Mouse (Mus musculus): ENCODE measurements around the gene Ogfrl1. TPM values are rescaled to one million over a fixed set of nuclear protein-coding genes. Genes with fewer than 3 reads are reported as not detected.

Gene Ogfrl1
- polyA plus RNA-seq, 1 experiment: 10.1 TPM

DNA sequence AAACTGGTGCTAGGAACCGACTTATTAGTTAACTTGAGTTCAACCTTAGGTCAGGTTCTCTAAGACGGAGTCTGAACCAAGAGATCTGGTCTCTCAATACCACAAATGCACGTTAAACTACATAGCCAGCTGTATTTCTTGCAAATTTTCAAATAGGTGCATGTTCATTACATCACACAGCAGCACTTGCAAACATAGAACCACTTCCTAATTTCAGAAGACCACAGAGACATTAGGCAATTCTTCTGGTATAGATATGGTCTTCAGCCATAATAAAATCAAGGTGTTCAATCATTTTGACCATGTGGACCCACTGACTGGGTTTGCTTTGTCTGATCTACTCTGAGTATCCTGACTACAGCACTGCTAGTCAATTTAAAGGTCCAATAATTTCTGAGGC, 51.9 kb downstream of the Ogfrl1 start:
- no peaks in the 10 kb centered on the region for H3K9me3 ChIP-seq (replicated peaks; ENCODE audit: control insufficient read depth, insufficient read depth, low read length, poor library complexity, severe bottlenecking)
- TF ChIP-seq CTCF (IDR thresholded peaks at IDR 0.05; ENCODE audit: low read depth, low read length) (no peak), POLR2A (IDR thresholded peaks at IDR 0.05; ENCODE audit: insufficient read depth, low read length) (no peak), EP300 (IDR thresholded peaks at IDR 0.05; ENCODE audit: insufficient read depth, low read depth, low read length) (no peak)
- H3K4me3 ChIP-seq (ENCODE audit: low read depth, low read length): no peak overlapping the region
- H3K36me3 ChIP-seq (ENCODE audit: control insufficient read depth, insufficient read depth, low read length, poor library complexity, severe bottlenecking): no peaks in the 10 kb centered on the region
- no peak overlapping the region for H3K27ac ChIP-seq (ENCODE audit: insufficient read depth, low read length)
- no peak overlapping the region for H3K9ac ChIP-seq (ENCODE audit: low read depth, poor library complexity, severe bottlenecking)
- H3K27me3 ChIP-seq (ENCODE audit: control insufficient read depth, insufficient read depth, low read length, poor library complexity, severe bottlenecking): no peaks in the 10 kb centered on the region
- H3K4me1 ChIP-seq (ENCODE audit: control insufficient read depth, insufficient read depth, low read length): no peaks in the 10 kb centered on the region

DNA sequence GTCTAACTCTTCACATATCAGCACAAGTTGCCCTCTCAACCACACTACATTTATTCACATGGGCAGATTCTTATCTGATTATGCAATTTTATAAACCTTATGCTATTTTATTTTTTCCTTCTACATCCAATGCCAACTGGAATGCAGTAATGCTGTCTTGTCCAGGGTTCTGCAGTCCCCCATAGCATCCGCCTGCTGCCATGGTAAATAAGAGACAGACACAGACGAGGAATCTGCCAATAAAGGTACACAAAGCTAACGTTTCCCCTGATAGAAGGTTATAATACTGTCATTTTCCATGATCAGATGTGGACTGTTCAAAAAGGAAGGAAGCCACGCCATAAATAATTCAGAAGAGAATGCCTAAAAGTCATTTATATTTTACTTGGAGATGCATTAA, 54.7 kb downstream of the Ogfrl1 start:
- H3K9ac ChIP-seq (ENCODE audit: low read depth, poor library complexity, severe bottlenecking): no peak overlapping the region
- no peak overlapping the region for H3K27ac ChIP-seq (ENCODE audit: insufficient read depth, low read length)
- H3K9me3 ChIP-seq (replicated peaks; ENCODE audit: control insufficient read depth, insufficient read depth, low read length, poor library complexity, severe bottlenecking): no peaks in the 10 kb centered on the region
- H3K36me3 ChIP-seq (ENCODE audit: control insufficient read depth, insufficient read depth, low read length, poor library complexity, severe bottlenecking): no peaks in the 10 kb centered on the region
- H3K4me3 ChIP-seq (ENCODE audit: low read depth, low read length): no peak overlapping the region
- TF ChIP-seq EP300 (IDR thresholded peaks at IDR 0.05; ENCODE audit: insufficient read depth, low read depth, low read length) (no peak), POLR2A (IDR thresholded peaks at IDR 0.05; ENCODE audit: insufficient read depth, low read length) (no peak), CTCF (IDR thresholded peaks at IDR 0.05; ENCODE audit: low read depth, low read length) (no peak)
- H3K4me1 ChIP-seq (ENCODE audit: control insufficient read depth, insufficient read depth, low read length): no peaks in the 10 kb centered on the region
- H3K27me3 ChIP-seq (ENCODE audit: control insufficient read depth, insufficient read depth, low read length, poor library complexity, severe bottlenecking): no peaks in the 10 kb centered on the region

DNA sequence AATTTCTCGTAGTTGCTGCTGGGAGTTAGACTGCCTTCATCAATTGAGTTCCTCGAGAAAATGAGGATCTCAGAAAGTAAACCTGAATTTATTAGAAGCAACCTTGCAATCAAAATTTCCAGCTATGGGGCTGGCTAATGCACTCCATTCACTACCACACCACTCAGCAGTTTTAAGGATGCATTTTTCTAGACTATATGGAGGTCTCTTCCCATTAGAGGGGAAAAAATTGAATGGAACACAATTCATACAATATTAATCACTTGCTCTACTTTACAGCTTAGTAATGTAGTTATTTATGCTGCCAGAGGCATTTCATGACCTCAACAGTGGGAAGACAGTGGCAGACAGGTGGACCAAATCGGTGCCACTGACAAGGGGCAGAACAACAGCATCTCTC, 55.3 kb downstream of the Ogfrl1 start:
- Histone ChIP-seq H3K4me3 (ENCODE audit: low read depth, low read length) (no peak overlapping the region), H3K36me3 (ENCODE audit: control insufficient read depth, insufficient read depth, low read length, poor library complexity, severe bottlenecking) (no peaks in the 10 kb centered on the region), H3K4me1 (ENCODE audit: control insufficient read depth, insufficient read depth, low read length) (no peaks in the 10 kb centered on the region), H3K9ac (ENCODE audit: low read depth, poor library complexity, severe bottlenecking) (no peak overlapping the region), H3K27ac (ENCODE audit: insufficient read depth, low read length) (no peak overlapping the region), H3K9me3 (replicated peaks; ENCODE audit: control insufficient read depth, insufficient read depth, low read length, poor library complexity, severe bottlenecking) (no peaks in the 10 kb centered on the region), H3K27me3 (ENCODE audit: control insufficient read depth, insufficient read depth, low read length, poor library complexity, severe bottlenecking) (no peaks in the 10 kb centered on the region)
- TF ChIP-seq CTCF (IDR thresholded peaks at IDR 0.05; ENCODE audit: low read depth, low read length) (no peak), POLR2A (IDR thresholded peaks at IDR 0.05; ENCODE audit: insufficient read depth, low read length) (no peak), EP300 (IDR thresholded peaks at IDR 0.05; ENCODE audit: insufficient read depth, low read depth, low read length) (no peak)

DNA sequence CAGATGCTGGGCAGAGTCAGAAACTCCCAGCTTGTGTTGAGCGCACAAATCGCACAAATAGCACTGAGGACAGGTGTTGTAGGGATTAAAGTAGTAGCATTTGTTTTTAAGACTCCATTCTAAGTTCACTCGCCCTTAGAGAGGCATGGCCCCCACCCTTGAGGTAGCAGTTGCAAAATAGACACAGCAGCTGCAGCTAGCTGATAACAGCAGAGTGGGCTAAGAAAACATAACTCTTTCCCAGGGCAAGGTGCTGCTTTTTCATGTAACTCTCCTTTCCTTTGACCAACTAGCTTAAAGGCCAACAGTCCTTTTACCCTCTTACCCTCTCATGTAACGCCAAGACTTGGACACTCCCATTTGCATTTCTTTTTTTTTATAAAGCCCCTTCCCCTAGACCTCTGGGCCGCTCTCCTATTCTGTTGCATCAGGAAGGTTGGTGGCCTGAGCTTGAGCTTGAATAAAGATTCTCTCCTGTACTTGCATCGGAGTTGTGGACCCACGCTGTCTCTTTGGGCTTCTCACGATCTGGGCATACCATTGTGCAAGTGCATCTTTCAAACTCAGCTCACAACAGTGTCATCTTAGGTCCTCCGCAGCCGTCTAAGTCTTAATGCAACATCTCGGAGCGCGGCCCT, 61.7 kb downstream of the Ogfrl1 start:
- H3K9ac ChIP-seq (ENCODE audit: low read depth, poor library complexity, severe bottlenecking): no peak overlapping the region
- no peak overlapping the region for H3K4me3 ChIP-seq (ENCODE audit: low read depth, low read length)
- no peaks in the 10 kb centered on the region for H3K27me3 ChIP-seq (ENCODE audit: control insufficient read depth, insufficient read depth, low read length, poor library complexity, severe bottlenecking)
- H3K9me3 ChIP-seq (replicated peaks; ENCODE audit: control insufficient read depth, insufficient read depth, low read length, poor library complexity, severe bottlenecking): no peaks in the 10 kb centered on the region
- H3K36me3 ChIP-seq (ENCODE audit: control insufficient read depth, insufficient read depth, low read length, poor library complexity, severe bottlenecking): no peaks in the 10 kb centered on the region
- no peak overlapping the region for H3K27ac ChIP-seq (ENCODE audit: insufficient read depth, low read length)
- no peak for TF ChIP-seq POLR2A (IDR thresholded peaks at IDR 0.05; ENCODE audit: insufficient read depth, low read length)
- no peak for TF ChIP-seq EP300 (IDR thresholded peaks at IDR 0.05; ENCODE audit: insufficient read depth, low read depth, low read length)
- TF ChIP-seq CTCF (IDR thresholded peaks at IDR 0.05; ENCODE audit: low read depth, low read length): no peak
- no peaks in the 10 kb centered on the region for H3K4me1 ChIP-seq (ENCODE audit: control insufficient read depth, insufficient read depth, low read length)

DNA sequence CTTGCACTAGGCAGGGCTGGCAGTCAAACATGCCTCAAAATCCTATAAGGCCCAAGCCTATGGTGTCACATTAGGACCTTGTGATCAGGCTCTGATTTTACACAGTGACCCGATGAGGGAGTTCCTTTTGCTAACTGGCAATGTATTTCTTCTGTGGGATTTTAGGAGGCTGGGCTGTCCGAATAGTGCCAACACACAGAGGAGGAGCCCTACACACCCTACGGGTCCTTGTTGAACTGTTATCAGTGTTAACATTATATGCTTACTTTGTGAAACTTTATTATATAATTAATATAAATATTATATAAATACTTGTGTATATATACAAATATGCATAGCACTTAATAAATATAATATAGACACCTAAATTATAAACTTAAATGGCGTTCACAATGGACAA, 62.5 kb downstream of the Ogfrl1 start:
- no peaks in the 10 kb centered on the region for H3K27me3 ChIP-seq (ENCODE audit: control insufficient read depth, insufficient read depth, low read length, poor library complexity, severe bottlenecking)
- TF ChIP-seq CTCF (IDR thresholded peaks at IDR 0.05; ENCODE audit: low read depth, low read length) (no peak), EP300 (IDR thresholded peaks at IDR 0.05; ENCODE audit: insufficient read depth, low read depth, low read length) (no peak), POLR2A (IDR thresholded peaks at IDR 0.05; ENCODE audit: insufficient read depth, low read length) (no peak)
- H3K4me3 ChIP-seq (ENCODE audit: low read depth, low read length): no peak overlapping the region
- no peak overlapping the region for H3K9ac ChIP-seq (ENCODE audit: low read depth, poor library complexity, severe bottlenecking)
- no peaks in the 10 kb centered on the region for H3K9me3 ChIP-seq (replicated peaks; ENCODE audit: control insufficient read depth, insufficient read depth, low read length, poor library complexity, severe bottlenecking)
- no peaks in the 10 kb centered on the region for H3K4me1 ChIP-seq (ENCODE audit: control insufficient read depth, insufficient read depth, low read length)
- H3K36me3 ChIP-seq (ENCODE audit: control insufficient read depth, insufficient read depth, low read length, poor library complexity, severe bottlenecking): no peaks in the 10 kb centered on the region
- no peak overlapping the region for H3K27ac ChIP-seq (ENCODE audit: insufficient read depth, low read length)

DNA sequence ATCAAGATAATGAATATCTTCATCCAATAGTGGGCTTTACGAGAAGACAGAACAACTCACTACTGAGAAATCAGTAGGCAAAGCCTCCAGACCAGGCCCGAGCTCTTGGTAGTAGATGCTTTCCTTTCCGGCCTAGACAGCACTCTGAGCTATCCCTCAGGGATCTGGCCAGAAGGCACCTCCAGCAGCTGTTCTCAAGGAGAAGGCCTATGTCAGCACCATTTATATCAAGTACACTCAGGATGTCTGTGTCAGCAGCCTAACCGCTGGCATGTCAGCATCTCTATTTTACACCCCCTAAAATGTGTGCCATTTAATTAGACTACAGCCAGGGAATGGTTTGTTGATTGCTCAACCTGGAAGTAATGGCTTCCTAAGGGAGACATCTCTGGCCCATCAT, 65.4 kb downstream of the Ogfrl1 start:
- TF ChIP-seq EP300 (IDR thresholded peaks at IDR 0.05; ENCODE audit: insufficient read depth, low read depth, low read length) (no peak), POLR2A (IDR thresholded peaks at IDR 0.05; ENCODE audit: insufficient read depth, low read length) (no peak), CTCF (IDR thresholded peaks at IDR 0.05; ENCODE audit: low read depth, low read length) (no peak)

More for the DNA sequence above, 65.4 kb downstream of the Ogfrl1 start:
- no peaks in the 10 kb centered on the region for H3K36me3 ChIP-seq (ENCODE audit: control insufficient read depth, insufficient read depth, low read length, poor library complexity, severe bottlenecking)
- H3K27me3 ChIP-seq (ENCODE audit: control insufficient read depth, insufficient read depth, low read length, poor library complexity, severe bottlenecking): no peaks in the 10 kb centered on the region
- no peaks in the 10 kb centered on the region for H3K9me3 ChIP-seq (replicated peaks; ENCODE audit: control insufficient read depth, insufficient read depth, low read length, poor library complexity, severe bottlenecking)
- H3K9ac ChIP-seq (ENCODE audit: low read depth, poor library complexity, severe bottlenecking): no peak overlapping the region
- no peak overlapping the region for H3K4me3 ChIP-seq (ENCODE audit: low read depth, low read length)
- H3K4me1 ChIP-seq (ENCODE audit: control insufficient read depth, insufficient read depth, low read length): no peaks in the 10 kb centered on the region
- H3K27ac ChIP-seq (ENCODE audit: insufficient read depth, low read length): no peak overlapping the region
